Mouse (Mus musculus) cerebellum, postnatal 36 days (tissue): Measurements from ENCODE around the gene Ebf4.
A peak's percentile ranks its signal among the peaks of the same experiment; 100 is the strongest.

Experiments
- DNase-seq, 2 experiments: peaks; one replicate each; pipeline ENCODE4 v3.0.0; 2021 to 2022; ENCODE audit warnings: mixed read lengths in 2 of 2

Gene Ebf4

DNA sequence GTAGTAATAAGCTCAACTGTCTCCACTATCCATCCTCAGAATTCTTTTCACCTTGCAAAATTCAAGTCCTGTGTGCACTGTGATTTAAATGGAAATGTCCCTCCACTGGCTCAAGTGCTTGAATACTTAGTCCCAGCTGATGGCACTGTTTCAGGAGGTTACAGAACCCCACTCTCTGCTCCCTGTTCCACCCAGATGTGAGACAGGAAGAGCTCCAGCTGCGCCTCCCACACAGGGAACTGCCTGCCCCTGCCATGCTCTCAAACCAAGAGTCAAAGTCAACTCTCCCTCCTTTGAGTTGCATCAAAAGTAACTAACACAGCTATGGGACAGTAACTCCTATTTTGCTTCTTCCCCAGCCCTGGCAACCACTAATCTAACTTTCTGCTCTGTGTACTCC lies 91.2 kb downstream of the Ebf4 start:
- DNase-seq: no peak

DNA sequence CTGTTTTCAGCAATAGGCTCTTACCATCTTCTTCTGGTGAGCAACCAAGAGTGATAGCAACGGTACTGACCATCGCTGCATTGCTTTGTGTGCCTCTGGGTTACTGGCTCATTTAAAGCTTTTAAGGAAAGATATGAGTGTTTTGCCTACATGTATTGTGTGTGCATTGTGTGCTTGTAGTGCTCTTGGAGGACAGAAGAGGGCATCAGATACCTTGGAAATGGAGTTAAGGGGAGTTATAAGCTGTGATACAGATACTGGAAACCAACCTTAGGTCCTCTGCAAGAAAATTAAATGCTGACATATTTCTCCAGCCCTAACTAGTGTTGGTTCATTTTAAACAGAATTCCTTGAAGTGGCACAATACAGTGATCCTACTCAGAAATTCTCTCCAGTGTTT lies 93.8 kb downstream of the Ebf4 start:
- no peak for DNase-seq

DNA sequence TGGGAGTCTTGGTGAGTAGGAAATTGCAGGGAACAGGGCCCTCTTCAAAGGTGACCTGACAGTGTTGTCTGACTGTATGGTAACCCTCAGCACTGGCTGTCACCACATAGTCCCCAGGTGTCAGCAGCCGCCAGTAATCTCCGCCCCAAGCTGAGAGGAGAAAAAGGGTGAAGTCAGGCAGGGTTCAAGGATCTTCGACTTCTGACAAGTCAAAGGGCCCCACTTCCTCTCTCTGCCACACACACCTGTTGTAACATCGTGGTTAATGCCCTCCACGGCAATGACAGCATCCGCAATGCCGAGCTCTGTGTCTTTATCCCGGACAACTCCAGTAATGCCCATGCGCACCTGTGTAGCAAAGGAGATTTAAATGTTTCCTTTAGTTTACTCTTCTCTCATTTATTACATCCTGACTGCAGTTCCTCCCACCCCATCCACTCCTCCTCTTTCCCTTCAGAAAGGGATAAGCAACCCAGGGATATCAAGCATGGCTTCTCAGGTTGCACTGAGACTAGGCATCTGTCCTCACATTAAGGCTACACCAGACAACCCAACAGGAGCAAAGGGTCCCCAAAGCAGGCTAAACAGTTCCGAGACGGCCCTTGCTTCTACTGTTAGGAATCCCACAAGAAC lies 96.1 kb downstream of the Ebf4 start:
- no peak for DNase-seq

DNA sequence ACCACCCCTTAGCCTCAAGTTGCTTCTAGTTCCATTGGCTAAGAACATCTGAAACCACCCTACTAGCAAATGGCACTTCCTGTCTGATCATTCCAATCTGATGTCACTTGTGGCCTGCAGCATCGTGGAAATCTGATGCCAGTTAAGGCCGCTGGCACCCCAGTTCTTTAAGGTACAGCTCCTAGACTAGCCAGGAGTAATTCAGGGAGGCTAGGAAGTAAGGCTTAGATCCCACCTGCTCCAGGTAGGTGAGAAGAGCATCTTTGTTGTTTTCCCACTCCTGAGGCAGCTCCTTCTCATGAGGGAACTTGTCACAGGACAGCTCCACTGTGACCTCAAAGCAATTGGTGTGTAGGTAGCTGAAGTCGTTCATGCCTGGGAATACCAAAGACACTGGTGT lies 97.9 kb downstream of the Ebf4 start:
- DNase-seq: no peak

DNA sequence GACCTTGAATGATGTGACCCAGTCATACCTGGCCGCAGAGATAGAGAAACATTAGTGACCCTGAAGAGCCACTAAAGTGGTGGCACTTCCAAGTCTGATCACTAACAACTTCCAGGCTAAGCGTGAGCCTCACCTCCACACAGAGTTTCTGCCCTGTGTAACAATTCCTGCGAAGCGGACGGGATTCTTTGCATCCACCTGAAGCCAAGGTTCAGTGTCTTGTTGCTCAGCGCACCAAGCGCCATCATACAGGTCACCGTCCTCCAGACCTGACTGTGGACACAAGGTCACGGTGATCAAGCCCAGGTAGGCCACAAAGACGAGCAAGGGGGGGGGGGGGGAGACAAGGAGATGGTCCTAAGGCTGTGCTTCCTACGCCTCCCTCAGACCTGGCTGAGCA lies 100.7 kb downstream of the Ebf4 start:
- no peak for DNase-seq

DNA sequence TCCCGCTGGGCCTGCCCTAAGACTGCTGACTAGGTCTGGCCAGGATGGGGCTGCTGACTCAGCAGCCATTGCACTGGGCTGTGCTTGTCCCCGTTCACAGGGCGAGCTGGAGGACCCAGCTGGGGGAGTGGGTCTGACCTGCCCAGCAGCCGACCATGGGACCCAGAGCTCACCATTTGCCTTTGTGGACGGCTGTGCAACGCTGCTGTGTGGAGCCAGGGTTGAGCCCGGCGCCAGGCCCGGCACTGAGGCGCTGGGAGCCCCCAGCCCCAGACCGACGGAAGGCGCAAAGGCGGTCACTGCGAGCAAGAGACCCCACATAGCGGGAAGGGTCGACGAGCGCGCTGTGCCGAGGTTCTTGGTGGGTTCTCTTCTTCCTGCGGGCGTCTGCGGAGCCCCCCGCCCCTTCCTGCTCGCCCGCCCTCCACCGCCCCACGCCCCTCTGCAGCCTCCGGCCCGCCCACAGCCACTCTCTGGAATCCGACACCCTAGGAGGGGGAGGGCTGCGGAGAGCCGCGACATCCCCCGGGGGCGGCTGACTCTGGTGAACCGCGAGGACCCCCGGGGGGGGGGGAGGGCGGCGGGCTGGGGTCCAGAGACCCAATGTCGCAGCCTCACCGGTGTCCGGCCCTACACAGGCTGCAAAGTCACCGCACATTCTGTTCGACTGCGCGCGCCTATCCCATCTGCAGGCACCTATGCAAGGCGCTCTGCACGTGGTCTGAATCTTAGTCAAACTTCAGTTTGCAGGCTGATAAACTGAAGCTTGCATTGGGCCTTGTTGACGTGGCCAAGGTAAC lies 102.4 kb downstream of the Ebf4 start, which contains the start of gene Cpxm1:
Gene Cpxm1 (minus strand): TSS at position 389 of the 800 bp plus-strand sequence.
- no peak for DNase-seq

DNA sequence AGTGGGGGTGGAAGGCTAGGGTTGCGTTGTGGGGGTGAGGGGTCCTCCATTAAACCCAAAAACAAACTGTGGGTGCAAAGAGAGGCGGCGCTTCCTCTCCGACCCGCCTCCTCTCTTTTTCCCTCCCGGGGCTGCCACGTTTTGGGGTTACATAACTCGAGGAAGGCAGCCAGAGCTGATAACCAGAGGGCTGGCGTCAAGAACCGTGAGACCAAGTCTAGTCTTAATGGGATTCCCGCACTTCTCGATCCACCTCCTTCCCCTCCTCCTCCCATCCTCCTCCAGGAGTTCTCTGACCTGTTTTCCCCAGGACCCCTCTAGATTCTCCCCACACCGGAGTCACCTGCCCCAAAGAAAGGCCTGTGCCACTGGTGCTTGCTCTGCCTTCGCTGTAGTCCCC lies 103.1 kb downstream of the Ebf4 start:
- no peak for DNase-seq

DNA sequence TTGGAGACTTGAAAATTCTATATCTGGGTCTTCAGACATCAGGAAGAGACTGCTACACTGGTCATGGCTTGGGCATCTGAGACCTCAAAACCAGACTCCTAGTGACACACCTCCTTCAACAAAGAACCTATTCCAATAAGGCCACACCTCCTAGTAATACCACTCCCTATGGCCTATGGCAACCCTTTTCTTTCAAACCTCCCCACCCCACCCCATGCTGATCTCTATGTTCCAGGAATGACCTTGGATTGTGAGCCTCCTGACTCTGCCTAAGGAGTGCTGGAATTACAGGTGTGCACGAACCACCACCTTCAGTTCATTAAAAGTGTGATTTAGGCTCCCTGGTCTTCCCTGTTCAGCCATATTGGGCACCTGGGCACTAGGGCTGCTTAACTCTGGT lies 105.1 kb downstream of the Ebf4 start:
- DNase-seq: no peak

DNA sequence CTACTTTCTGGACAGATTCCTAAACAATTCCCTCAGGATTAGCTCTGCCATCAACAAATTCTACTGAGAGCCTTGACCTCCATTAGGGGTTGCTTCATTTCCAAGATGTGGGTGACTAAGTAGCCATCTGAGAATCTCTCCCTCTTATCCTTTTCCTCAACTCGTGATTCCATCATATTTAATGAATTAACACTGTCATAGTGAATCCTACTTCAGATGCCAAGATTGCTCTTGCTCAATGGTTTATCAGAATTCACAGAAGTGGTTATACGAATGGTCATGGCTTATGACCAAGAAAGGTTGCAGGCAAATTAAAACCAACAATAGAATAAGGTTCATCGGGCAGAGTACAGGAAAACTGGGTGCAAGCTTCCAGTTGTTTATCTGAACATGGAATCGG lies 106.9 kb downstream of the Ebf4 start:
- DNase-seq: no peak

DNA sequence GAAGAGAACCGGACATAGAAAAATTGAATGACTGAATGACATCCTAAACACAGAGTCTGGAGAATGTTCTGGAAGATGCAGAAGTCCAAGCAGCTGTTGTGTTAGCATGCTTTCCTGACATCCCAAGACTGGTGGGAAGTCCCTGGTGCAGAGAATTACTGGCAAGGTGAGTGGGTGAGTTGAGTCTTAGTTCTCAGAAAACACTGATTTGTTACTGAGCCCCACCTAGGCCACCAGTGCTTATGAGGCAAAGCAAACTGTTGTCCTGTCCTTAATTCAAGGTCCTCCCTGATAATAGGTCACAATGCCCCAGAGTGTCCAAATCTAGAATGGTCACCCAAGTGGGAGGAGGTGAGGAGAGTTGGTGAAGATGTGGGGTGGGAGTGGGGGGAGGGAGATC lies 110.0 kb downstream of the Ebf4 start, which contains the start of the genes Gm28372 and 1700020A23Rik:
Gene Gm28372 (plus strand): TSS at position 301 of the 400 bp plus-strand sequence.
Gene 1700020A23Rik (plus strand): TSS at position 321 of the 400 bp plus-strand sequence.
- DNase-seq: no peak

DNA sequence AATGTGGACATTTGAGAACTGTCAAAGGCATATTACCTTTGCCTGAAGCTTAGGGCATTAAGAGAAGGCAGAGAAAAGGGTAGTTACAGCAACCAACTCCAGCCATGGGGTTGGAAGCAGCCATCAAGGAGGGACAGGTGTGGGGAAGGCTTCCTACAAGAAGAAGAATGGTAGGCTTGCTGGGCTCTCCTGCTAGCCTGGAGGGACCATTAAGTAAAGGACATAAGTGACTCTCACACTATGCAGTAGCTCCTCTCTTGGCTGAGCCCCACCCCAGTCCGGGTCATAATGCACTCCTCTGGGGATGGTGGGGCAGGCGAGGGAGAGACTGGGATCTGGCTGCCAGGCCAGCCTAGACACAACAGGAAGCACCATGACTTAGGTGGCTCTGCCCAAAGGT lies 111.2 kb downstream of the Ebf4 start, which contains the start of gene Tmem239:
Gene Tmem239 (plus strand): TSS at position 301 of the 400 bp plus-strand sequence.
- no peak for DNase-seq

DNA sequence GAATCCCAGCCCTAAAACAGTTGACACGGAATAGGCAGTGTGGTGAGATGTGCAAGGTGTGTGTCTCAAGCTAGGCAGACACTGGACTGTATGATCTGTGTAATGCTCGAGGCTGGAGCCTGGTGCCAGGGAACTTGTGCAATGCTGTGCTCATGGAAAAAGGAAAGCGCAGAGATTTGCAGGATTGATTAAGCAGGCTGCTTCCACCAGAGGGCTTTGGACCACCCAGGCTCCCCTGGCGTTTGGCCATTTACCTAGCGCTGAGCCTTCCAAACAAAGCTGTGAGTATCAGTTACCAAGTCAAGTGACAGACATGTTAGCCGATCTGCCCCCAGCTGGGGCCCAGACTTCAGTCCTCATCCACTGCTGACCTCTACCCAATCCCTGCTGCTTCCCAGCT lies 113.2 kb downstream of the Ebf4 start:
- DNase-seq: no peak

DNA sequence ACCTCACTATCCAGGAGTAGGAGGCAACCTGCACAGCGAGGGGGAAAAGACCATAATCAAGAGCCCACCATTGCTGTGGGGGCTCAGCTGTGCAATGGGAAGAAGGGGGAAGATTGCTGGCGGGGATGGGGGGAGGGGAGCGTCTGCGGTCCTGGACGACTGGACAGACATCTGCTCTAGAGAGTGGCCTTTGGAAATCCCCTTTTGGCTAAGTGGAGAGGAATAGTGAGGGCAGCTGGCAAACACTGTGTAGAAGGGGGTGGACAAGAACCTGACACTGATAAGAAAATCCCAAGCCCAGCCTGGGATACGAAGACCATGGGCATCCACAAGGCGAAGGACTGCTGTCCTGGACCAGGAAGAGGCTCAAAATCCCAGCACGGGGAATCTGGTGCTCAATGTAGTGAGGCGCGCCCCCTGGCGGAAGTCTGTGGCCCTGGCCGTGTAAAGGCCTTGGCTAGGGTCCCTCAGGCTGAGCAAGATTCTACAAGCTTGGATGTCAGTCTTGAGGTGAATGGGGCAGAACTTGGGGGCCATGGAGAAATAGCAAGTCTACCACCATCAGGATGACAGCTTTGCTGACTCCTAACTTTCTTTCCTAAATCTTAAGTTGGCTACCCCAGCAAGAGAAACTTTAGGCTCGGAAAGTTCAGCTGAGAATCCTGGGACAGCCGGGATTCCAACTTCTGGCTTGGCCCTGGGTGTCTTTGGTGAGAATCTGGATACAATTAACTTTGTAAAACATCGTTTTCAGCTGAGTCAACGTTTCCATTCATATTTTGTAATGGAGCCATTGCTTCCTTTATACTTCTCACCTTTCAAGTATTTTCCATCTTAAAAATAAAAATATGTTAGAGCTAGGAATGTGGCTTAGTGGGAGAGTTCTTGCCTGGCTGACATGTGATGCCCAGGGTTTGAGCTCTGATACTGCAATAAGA lies 116.9 kb downstream of the Ebf4 start:
- DNase-seq: peak; percentile 83 to 86

DNA sequence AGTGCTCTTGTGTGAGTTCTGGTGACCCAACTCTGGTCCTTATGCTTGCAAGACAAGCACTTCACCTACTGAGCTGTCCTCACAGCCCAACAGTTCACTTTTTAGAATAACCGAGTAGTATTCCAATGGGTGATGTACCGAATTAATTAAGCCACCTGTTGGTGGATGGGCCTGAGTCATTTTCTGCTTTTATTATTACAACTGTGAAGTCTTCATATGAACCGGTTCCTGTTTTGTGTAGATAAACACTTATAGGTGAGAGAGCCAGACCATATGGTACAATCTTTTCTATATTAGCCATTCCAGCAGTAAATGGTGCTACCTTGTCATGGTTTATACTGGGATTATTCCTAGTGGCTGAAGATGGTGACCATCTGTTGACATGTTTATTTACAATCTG lies 117.8 kb downstream of the Ebf4 start:
- no peak for DNase-seq

DNA sequence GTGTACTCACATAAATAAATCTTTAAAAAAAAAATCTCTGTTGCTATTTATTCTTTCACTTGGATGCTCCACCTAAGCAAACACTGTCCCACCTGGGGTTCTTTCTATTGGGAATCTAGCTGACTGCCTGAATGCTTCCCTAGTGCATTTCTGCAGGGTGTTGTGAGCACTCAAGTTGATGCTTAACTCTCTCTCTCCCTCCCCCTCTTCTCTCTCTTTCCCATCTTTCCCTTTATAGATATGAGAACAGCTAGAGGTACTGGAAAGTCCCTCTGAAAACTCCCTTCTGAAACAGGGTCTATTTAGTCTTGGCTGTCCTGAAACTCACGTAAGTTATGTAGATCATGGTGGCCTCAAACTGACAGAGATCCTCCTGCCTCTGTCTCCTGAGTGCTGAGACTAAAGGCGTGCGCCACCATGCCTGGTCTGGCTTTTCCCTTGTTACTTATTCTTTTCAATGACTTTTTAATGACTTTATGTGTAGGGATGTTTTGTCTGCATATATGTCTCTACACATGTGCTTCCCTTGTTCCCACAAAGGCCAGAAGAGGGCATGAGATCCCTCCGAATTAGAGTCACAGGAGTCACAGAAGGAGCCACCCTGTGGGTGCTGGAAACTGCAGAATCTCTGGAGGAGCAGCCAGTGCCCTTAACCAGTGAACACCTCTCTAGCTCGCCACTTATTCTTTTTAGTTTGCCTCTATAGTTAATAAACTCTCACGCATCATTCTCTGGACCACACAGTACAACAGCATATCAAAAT lies 119.3 kb downstream of the Ebf4 start:
- DNase-seq: no peak
